Mouse (Mus musculus): ENCODE results near the gene Nck1. TPM values are rescaled to one million over a fixed set of nuclear protein-coding genes. Genes with fewer than 3 reads are reported as not detected.

Gene Nck1
- polyA plus RNA-seq (2015; fragmentation: Nextera tagmentation; extraction: Ambion mirVana): 56.9 and 57.8 TPM in 2 replicates

DNA sequence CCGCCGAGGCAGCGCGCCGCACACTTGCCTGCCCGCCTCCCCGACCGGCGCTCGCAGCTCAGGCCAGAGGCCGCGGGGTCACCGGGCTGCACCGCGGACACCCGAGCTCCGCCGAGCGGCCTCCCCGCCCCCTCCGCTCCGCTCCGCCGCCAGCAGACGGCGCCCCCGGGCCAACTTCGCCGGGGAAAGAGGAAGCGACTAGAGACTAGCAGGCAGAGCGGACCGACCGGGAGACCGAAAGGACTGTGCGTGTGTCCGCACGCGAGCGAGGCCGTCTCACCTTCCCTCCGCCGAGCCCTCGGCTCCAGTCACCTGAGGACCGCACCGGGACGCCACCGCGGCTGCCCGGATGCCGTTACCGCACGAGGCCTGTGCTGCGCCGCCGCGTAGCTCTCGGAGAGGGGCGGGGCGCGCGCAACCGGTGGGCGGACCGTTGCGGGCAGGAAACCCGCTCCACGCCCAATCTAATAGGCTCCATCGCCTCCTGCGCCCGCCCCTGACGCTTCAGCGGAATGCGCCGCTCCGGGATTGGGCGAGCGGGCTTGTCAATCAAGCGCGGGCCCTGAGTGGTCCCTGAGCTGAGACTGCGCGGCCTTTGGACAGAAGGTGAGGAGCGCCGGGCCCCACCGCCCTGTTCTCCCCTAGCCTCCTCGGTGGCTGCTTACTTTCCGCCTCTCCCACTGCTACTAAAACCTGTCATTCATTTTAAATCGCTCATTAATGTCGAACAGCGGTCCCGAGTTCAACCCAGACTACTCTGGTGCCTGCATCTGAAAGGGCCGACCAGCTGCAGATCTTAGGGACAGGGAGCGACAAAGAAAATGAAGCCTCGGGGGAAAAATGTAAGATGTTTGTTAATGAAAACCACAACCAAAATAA is at the start of gene Nck1:
TSS of gene Nck1 (minus strand) at position 420 of the 879 bp plus-strand sequence.
- peak within 1 kb of the TSS; percentile 75 for H3K4me2 ChIP-seq (ENCODE audit: low read depth, low read length)
- under 1% methylated on average over 88 of the region's 93 CpGs for WGBS
- peaks cover 5% of the 10 kb centered on the region for H3K9me3 ChIP-seq (ENCODE audit: control insufficient read depth, low read length)
- H3K36me3 ChIP-seq (ENCODE audit: control insufficient read depth, insufficient read depth, low read length): no peaks in the 10 kb centered on the region
- peaks cover 8% of the 10 kb centered on the region for H3K4me1 ChIP-seq (ENCODE audit: control insufficient read depth, insufficient read depth, low read length)
- peak within 1 kb of the TSS; percentile 97 for H3K9ac ChIP-seq (ENCODE audit: low read depth, low read length)
- H3K4me3 ChIP-seq (ENCODE audit: low read length): peak within 1 kb of the TSS; percentile 94
- H3K27me3 ChIP-seq (replicated peaks; ENCODE audit: control insufficient read depth, insufficient read depth, low read length): no peaks in the 10 kb centered on the region
- peak; percentile 100 for ATAC-seq
- peak within 1 kb of the TSS; percentile 95 for H3K27ac ChIP-seq (ENCODE audit: low read length)

DNA sequence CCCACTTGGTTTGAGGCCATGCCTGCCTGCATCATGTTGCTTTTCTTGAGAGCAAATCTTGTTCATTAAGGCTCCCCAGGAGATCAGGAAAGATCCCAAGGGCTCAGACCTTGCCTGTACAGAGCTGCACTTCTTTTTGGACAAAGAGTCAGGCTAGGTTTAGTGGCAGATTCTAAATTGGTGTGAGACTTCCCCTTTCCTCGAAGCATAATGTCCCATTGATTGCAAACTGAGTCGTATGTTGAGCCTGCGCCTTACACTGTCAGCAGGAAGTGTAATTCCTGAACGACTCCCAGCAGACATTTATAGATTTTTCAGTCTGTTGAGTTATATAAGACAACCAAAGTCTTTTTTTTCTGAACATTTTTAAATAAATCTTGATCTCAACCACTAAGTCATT is 44.5 kb upstream of the Nck1 start:
- Histone ChIP-seq H3K36me3 (ENCODE audit: control insufficient read depth, insufficient read depth, low read length) (no peaks in the 10 kb centered on the region), H3K4me1 (ENCODE audit: control insufficient read depth, insufficient read depth, low read length) (no peaks in the 10 kb centered on the region), H3K27ac (ENCODE audit: low read length) (no peak overlapping the region), H3K9ac (ENCODE audit: low read depth, low read length) (no peak overlapping the region), H3K4me2 (ENCODE audit: low read depth, low read length) (no peak overlapping the region), H3K4me3 (ENCODE audit: low read length) (no peak overlapping the region), H3K9me3 (ENCODE audit: control insufficient read depth, low read length) (no peaks in the 10 kb centered on the region), H3K27me3 (replicated peaks; ENCODE audit: control insufficient read depth, insufficient read depth, low read length) (no peaks in the 10 kb centered on the region)
- ATAC-seq: no peak
- 50% methylated on average over 4 of the region's 4 CpGs for WGBS

DNA sequence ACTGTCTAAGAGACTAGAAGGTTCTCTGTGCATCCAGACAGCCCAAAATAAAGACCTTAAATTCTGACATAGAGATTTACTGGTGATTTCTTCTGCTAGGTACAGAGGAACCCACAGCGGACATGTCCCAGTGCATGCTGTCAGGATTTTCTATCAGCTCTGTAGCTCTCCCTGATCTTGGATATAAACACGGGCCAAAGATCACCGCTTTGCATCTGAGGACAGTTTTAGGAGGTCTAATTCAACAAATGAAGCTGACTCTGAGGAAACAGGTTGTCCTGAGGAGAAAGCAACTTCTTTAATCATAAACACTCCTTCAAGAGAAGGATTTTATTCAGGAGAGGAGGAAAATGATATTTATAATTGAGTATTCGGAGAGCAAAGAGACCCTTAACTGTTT is 38.1 kb upstream of the Nck1 start:
- Histone ChIP-seq H3K36me3 (ENCODE audit: control insufficient read depth, insufficient read depth, low read length) (no peaks in the 10 kb centered on the region), H3K27me3 (replicated peaks; ENCODE audit: control insufficient read depth, insufficient read depth, low read length) (no peaks in the 10 kb centered on the region), H3K9me3 (ENCODE audit: control insufficient read depth, low read length) (no peaks in the 10 kb centered on the region), H3K4me1 (ENCODE audit: control insufficient read depth, insufficient read depth, low read length) (peaks cover 18% of the 10 kb centered on the region), H3K4me2 (ENCODE audit: low read depth, low read length) (no peak overlapping the region), H3K4me3 (ENCODE audit: low read length) (no peak overlapping the region), H3K27ac (ENCODE audit: low read length) (no peak overlapping the region), H3K9ac (ENCODE audit: low read depth, low read length) (no peak overlapping the region)
- 53% methylated on average over 4 of the region's 4 CpGs for WGBS
- no peak for ATAC-seq

DNA sequence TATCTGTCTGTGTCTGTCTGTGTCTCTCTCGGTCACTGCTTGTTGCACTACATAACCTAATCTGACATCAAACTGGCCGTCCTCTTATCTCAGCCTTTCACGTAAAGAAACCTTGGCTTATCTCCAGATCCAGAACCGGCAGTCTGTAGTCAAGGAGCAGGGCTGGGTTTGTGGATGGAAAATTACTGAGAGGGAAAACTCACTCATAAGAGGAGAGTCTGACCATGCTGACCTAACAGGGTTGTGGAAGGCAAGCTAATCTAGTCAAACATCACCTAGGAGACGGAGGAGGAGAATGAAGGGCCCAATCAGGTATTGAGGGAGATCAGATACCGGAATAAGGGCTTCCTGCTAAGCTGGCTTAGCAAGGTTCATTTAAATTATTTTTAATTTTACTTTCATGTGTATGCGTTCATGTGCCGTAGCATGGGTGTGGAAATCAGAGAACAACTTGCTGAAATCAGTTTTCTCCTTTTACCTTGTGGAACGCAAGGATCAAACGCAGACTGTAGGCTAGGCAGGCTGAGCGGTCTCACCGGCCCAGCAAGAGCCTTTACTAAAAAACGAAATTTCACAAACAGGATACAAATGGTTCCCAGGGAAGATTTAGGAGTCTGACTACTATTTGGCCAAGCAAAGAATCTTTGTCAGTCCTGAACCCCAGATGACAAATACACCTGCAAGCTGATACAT is 37.1 kb upstream of the Nck1 start:
- H3K36me3 ChIP-seq (ENCODE audit: control insufficient read depth, insufficient read depth, low read length): no peaks in the 10 kb centered on the region
- H3K9me3 ChIP-seq (ENCODE audit: control insufficient read depth, low read length): no peaks in the 10 kb centered on the region
- H3K27me3 ChIP-seq (replicated peaks; ENCODE audit: control insufficient read depth, insufficient read depth, low read length): no peaks in the 10 kb centered on the region
- peak overlapping the region; percentile 10; the same call in 1 of the 2 replicates for H3K9ac ChIP-seq (ENCODE audit: low read depth, low read length)
- H3K4me1 ChIP-seq (ENCODE audit: control insufficient read depth, insufficient read depth, low read length): peaks cover 18% of the 10 kb centered on the region
- peak overlapping the region; percentile 55 for H3K27ac ChIP-seq (ENCODE audit: low read length)
- H3K4me3 ChIP-seq (ENCODE audit: low read length): no peak overlapping the region
- 0 out of 2 replicates have a peak overlapping the region, but pooled peaks have one; percentile 20 for H3K4me2 ChIP-seq (ENCODE audit: low read depth, low read length)
- WGBS: 43% methylated on average over 13 of the region's 13 CpGs
- peak; percentile 79 for ATAC-seq

DNA sequence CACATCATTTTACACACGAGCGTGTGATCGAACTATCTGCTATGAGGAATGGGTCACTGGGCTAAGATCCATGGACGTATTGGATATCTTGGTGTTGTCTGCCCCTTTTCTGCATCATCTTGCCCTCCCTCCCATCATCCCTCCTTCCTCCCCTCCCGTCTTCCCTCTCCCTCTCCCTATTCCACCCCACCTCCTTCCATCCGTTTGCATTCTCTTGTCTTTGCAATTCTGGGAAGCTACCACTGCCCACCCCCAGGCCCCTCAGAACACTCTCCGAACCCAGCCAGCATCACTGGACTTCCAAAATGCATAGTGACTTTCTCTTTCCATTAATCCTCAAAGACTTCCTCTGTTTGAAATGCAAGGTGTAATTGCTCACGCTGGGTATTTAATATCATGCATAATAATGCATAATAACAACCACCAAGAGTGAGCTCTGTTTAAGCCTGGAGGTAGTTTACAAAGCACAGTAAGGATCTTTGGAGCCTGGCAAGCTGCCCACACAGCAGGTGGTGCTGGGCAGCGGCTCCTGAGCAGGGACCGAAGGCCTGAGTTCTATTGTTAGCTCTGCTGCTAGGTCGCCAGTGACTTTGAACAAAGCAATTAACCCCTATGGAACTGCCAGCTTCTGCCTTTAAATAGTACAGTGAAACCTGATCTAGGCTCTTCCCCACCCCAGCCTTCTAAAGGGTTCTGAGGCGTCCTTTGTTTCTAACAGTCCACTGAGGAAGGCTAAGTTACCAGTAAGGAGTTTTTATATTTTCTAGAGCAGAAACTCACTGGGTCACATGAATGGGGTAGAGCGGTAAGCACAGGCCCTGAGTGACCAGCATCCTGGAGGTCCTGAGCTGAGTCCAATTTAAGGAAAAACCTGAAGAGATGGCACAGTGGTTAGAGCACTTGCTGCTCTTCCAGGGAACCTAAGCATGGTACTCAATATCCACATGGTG is 35.9 kb upstream of the Nck1 start:
- Histone ChIP-seq H3K4me2 (ENCODE audit: low read depth, low read length) (no peak overlapping the region), H3K4me1 (ENCODE audit: control insufficient read depth, insufficient read depth, low read length) (peaks cover 18% of the 10 kb centered on the region), H3K9ac (ENCODE audit: low read depth, low read length) (no peak overlapping the region), H3K4me3 (ENCODE audit: low read length) (no peak overlapping the region), H3K36me3 (ENCODE audit: control insufficient read depth, insufficient read depth, low read length) (no peaks in the 10 kb centered on the region), H3K27me3 (replicated peaks; ENCODE audit: control insufficient read depth, insufficient read depth, low read length) (no peaks in the 10 kb centered on the region), H3K27ac (ENCODE audit: low read length) (peak overlapping the region; percentile 54), H3K9me3 (ENCODE audit: control insufficient read depth, low read length) (no peaks in the 10 kb centered on the region)
- ATAC-seq: peak; percentile 57
- WGBS: 44% methylated on average over 13 of the region's 13 CpGs

DNA sequence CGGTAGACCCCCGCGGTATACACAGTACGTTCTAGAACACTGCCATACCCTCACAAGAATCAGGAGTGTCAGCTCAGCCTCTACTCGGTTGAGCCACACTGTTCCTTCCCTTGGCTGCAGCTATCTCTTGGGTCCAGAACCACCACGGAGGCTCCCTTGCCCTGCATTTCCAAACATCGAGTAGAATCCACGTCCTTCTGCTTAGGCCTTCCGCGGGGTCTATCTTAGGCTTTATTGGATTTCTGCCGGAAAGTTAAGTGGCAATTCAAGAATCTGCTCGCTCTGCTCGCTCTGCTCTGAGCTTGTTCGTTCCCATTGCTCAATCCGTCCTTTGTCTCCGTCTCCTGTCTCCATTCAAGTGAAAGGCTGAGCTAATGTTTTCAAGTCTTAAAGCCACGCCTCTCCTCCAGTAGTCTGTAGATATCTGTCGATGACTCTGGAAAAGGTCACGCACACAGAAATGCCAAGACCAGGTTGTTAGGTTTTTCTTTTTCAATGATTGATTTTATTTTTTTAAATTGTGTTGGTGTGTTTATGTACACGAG is 34.3 kb upstream of the Nck1 start:
- Histone ChIP-seq H3K9ac (ENCODE audit: low read depth, low read length) (no peak overlapping the region), H3K4me2 (ENCODE audit: low read depth, low read length) (peak overlapping the region; percentile 30)

DNA sequence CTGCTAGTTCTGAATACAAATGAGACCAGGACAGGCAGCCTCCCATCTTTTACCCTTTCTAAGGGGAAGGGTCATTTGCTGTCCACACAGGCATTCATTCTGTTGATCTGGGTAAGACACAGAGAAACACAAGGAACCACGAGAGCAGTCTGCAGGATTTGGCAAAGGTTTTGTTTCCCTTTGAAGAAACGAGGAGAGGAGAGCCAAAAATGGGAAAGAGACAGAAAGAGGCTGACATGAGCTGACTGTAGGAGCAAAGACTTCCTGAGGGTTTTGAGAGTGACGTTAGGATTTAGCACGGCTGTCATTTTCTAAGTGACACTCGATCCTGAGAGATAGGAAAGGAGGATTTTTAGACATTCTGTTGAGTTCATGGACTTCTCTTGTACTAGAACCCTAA is 28.0 kb upstream of the Nck1 start:
- no peak overlapping the region for H3K4me2 ChIP-seq (ENCODE audit: low read depth, low read length)
- H3K9me3 ChIP-seq (ENCODE audit: control insufficient read depth, low read length): no peaks in the 10 kb centered on the region
- no peaks in the 10 kb centered on the region for H3K36me3 ChIP-seq (ENCODE audit: control insufficient read depth, insufficient read depth, low read length)
- no peaks in the 10 kb centered on the region for H3K27me3 ChIP-seq (replicated peaks; ENCODE audit: control insufficient read depth, insufficient read depth, low read length)
- 61% methylated on average over 5 of the region's 5 CpGs for WGBS
- H3K27ac ChIP-seq (ENCODE audit: low read length): no peak overlapping the region
- no peak for ATAC-seq
- no peaks in the 10 kb centered on the region for H3K4me1 ChIP-seq (ENCODE audit: control insufficient read depth, insufficient read depth, low read length)
- no peak overlapping the region for H3K9ac ChIP-seq (ENCODE audit: low read depth, low read length)
- no peak overlapping the region for H3K4me3 ChIP-seq (ENCODE audit: low read length)

More for the DNA sequence above, 34.3 kb upstream of the Nck1 start:
- Histone ChIP-seq H3K27ac (ENCODE audit: low read length) (no peak overlapping the region), H3K9me3 (ENCODE audit: control insufficient read depth, low read length) (no peaks in the 10 kb centered on the region), H3K27me3 (replicated peaks; ENCODE audit: control insufficient read depth, insufficient read depth, low read length) (no peaks in the 10 kb centered on the region), H3K4me1 (ENCODE audit: control insufficient read depth, insufficient read depth, low read length) (peaks cover 18% of the 10 kb centered on the region), H3K4me3 (ENCODE audit: low read length) (peak overlapping the region; percentile 17; the same call in 1 of the 2 replicates), H3K36me3 (ENCODE audit: control insufficient read depth, insufficient read depth, low read length) (no peaks in the 10 kb centered on the region)
- 57% methylated on average over 20 of the region's 20 CpGs for WGBS
- peak; percentile 73 for ATAC-seq

DNA sequence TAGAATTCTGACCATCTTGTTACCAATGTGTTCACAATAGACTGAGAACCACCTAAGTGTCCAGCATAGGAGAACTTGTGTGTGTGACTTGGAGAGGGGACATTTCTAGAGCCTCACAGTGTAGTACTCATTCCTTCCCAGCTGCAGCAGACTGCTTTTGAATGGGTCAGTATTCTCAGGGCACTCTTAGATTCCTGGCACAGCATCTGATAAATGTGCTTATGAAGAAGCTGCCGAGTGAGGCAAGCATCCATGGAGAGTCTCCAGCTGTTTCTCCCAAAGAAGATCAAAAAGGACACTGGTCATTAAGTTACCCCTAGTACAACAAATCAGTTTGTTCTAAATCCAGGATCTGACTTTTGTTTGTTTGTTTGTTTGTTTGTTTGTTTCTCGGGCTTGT is 27.4 kb upstream of the Nck1 start:
- Histone ChIP-seq H3K4me1 (ENCODE audit: control insufficient read depth, insufficient read depth, low read length) (no peaks in the 10 kb centered on the region), H3K9me3 (ENCODE audit: control insufficient read depth, low read length) (no peaks in the 10 kb centered on the region), H3K4me2 (ENCODE audit: low read depth, low read length) (no peak overlapping the region), H3K27ac (ENCODE audit: low read length) (no peak overlapping the region), H3K27me3 (replicated peaks; ENCODE audit: control insufficient read depth, insufficient read depth, low read length) (no peaks in the 10 kb centered on the region), H3K36me3 (ENCODE audit: control insufficient read depth, insufficient read depth, low read length) (no peaks in the 10 kb centered on the region), H3K9ac (ENCODE audit: low read depth, low read length) (no peak overlapping the region), H3K4me3 (ENCODE audit: low read length) (no peak overlapping the region)
- no peak for ATAC-seq
- WGBS: 68% methylated on average over 2 of the region's 2 CpGs
